Mouse (Mus musculus) erythroid progenitor cell, adult 5-6 weeks (primary cell): ENCODE data around the gene Gm21812. TPM values are rescaled to one million over a fixed set of nuclear protein-coding genes. Genes with fewer than 3 reads are reported as not detected.
"Not testable (repeated sequence)": the region's sequence is repeated elsewhere in the genome, so short reads cannot be mapped to it uniquely, and the experiment has no call there.

ENCODE experiments used
- ATAC-seq: replicated peaks from 2 replicates; pipeline ENCODE4 v1.8.0; 2016; ENCODE audit warnings: moderate number of reproducible peaks, mild to moderate bottlenecking, moderate TSS enrichment, inconsistent platforms; ENCODE audit not compliant: poor library complexity, low FRiP score, severe bottlenecking
- total RNA-seq, 2 experiments: library from RNA; stranded (forward) in 1 of 2; stranded (reverse) in 1 of 2; fragments of 150-400 nt in 1 of 2; fragments of 186-747, 209-891 nt in 1 of 2; gene quantifications; 2 replicates each; pipeline versions ENCODE4 v1.2.3 to v1.2.4; 2015 to 2017; ENCODE audit warnings: low replicate concordance in 2 of 2

The Gm21812 gene
- total RNA-seq (2015; ENCODE audit: low replicate concordance) (not detected in 2 replicates), total RNA-seq (2017; ENCODE audit: low replicate concordance) (not detected in 2 replicates)

GRCm38 (mm10) chrY:9347084-9347483 lies at the start of gene Gm21812:
Gene Gm21812, minus strand, starts transcription at chrY:9347184.
- ATAC-seq, result not testable (repeated sequence)

Other genes starting within 250 kb of the Gm21812 start
- gene Gm21292, start 213.3 kb downstream of the Gm21812 start, total RNA-seq (2015; ENCODE audit: low replicate concordance), result not detected in 2 replicates
- gene Gm21292, start 213.3 kb downstream of the Gm21812 start, total RNA-seq (2017; ENCODE audit: low replicate concordance), result not detected in 2 replicates
- not detected in 2 replicates for gene Gm21721, start 145.0 kb downstream of the Gm21812 start, total RNA-seq (2015; ENCODE audit: low replicate concordance)
- not detected in 2 replicates for gene Gm21721, start 145.0 kb downstream of the Gm21812 start, total RNA-seq (2017; ENCODE audit: low replicate concordance)
- not detected in 2 replicates for gene Gm21874, start 69.0 kb upstream of the Gm21812 start, total RNA-seq (2015; ENCODE audit: low replicate concordance)
- gene Gm21874, start 69.0 kb upstream of the Gm21812 start, total RNA-seq (2017; ENCODE audit: low replicate concordance), result not detected in 2 replicates